Mouse (Mus musculus): ENCODE results near the gene Sp2. TPM values are rescaled to one million over a fixed set of nuclear protein-coding genes. Genes with fewer than 3 reads are reported as not detected.

Gene Sp2
- total and polyA plus RNA-seq, 3 experiments, result 1.1 to 21.0 (median 2.8) TPM

DNA sequence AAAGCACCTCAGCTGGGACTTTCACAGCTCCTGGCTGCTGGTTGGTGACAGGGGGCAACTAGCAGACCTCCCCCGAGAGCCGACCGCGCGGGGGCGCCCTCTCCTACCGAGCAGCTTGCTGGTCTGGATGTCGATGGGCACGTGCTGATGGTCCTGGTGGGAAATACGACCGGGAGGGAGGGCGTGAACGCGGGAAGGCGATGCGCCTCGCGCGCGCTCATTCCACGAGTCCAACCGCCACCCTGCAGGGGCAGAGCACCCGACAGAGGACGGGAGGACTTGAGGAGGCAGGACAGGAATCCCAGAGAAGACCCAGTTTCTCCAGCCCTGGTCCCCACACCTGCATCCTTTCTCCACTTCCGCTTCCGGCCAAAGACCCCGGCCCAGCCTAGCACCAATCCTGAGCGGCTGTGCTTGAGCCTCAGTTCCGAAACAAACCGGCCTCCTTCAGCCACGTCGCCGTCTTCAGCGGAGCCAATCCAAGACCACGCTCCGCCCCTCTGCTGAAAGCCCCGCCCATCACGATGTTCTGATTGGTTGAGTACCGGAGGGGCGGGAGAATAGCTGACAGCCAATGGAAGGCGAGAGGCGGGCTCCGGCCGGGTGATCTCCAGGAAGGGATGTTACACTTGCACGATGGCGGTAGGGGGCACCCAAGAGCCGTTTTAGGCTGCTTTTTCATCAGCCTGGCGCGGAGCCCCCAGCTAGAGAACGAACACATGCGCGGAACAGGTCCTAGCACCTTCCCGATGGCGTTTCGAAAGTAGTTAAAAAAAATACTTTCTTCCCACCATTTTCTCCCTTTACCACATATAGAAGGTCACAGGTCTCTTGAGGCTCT is 66.5 kb downstream of the Sp2 start, which contains the start of gene Cdk5rap3 (continued):
- TF ChIP-seq RCOR1 (conservative IDR thresholded peaks at IDR 0.05; ENCODE audit: low read depth, low read length), result no peak
- TF ChIP-seq RAD21 (IDR thresholded peaks at IDR 0.05; ENCODE audit: low read depth, low read length), result peak; percentile 99
- TF ChIP-seq NELFE (IDR thresholded peaks at IDR 0.05; ENCODE audit: low read depth, low read length), result peak; percentile 88
- TF ChIP-seq USF1 (IDR thresholded peaks at IDR 0.05; ENCODE audit: low read depth, low read length), result peak; percentile 25; the same call in 1 of the 2 replicates
- peak; percentile 46 to 99 for TF ChIP-seq CTCF (conservative IDR thresholded peaks at IDR 0.05 in 1 of 2, IDR thresholded peaks at IDR 0.05 in 1 of 2; ENCODE audit: low read depth in 2 of 2, low read length in 2 of 2)
- no peak for TF ChIP-seq JUN (IDR thresholded peaks at IDR 0.05; ENCODE audit: insufficient read depth, low read depth, low read length)
- TF ChIP-seq BHLHE40 (IDR thresholded peaks at IDR 0.05; ENCODE audit: low read depth, low read length), result peak; percentile 98
- peak; percentile 97 for TF ChIP-seq MAX (IDR thresholded peaks at IDR 0.05; ENCODE audit: low read length)
- no peak for TF ChIP-seq EP300 (IDR thresholded peaks at IDR 0.05; ENCODE audit: low read length)
- TF ChIP-seq CHD1 (IDR thresholded peaks at IDR 0.05; ENCODE audit: low read depth, low read length), result no peak
- peak; percentile 85 for TF ChIP-seq MEF2A (IDR thresholded peaks at IDR 0.05; ENCODE audit: borderline replicate concordance, low read depth, low read length)
- no peak for TF ChIP-seq PAX5 (IDR thresholded peaks at IDR 0.05; ENCODE audit: low read length)
- peak; percentile 81 for TF ChIP-seq NRF1 (IDR thresholded peaks at IDR 0.05; ENCODE audit: low read depth, low read length)

GRCm38 (mm10) chr11:96912682-96913081 is 70.1 kb downstream of the Sp2 start:
- no peaks in the 10 kb centered on the region for H3K27me3 ChIP-seq (replicated peaks)
- dilution Hi-C loops (cut with MboI; ENCODE audit: extremely low pct_ligation_motif_present, extremely low pct_unique_long_range_greater_than_20kb, low sequenced_read_pairs), result no loop called here
- no peak overlapping the region for H3K9ac ChIP-seq (ENCODE audit: insufficient read depth, low read depth)
- DNase-seq (ENCODE audit: extremely low read depth), result peak; percentile 21
- 0 out of 2 replicates have a peak, but pooled peaks cover 8% of the 10 kb centered on the region for H3K79me2 ChIP-seq (replicated peaks; ENCODE audit: control insufficient read depth, extremely low read depth, insufficient read depth, poor library complexity, severe bottlenecking)
- TF ChIP-seq BHLHE40 (IDR thresholded peaks at IDR 0.05; ENCODE audit: low read depth, low read length) (peak; percentile 42; the same call in 1 of the 2 replicates), MAX (IDR thresholded peaks at IDR 0.05; ENCODE audit: low read length) (0 out of 2 replicates have a peak, but pooled peaks have one; percentile 23), KAT2A (IDR thresholded peaks at IDR 0.05; ENCODE audit: insufficient replicate concordance, low read length) (no peak)
- no peak overlapping the region for H3K4me2 ChIP-seq (ENCODE audit: insufficient read depth, low read depth, poor library complexity, severe bottlenecking)
- H3K27ac ChIP-seq (ENCODE audit: insufficient read depth, low read depth), result no peak overlapping the region
- H3K9me3 ChIP-seq (replicated peaks; ENCODE audit: low read length), result no peaks in the 10 kb centered on the region
- peaks cover 3 to 24% of the 10 kb centered on the region in 2 experiments; a peak in 3 of 4 replicates for H3K4me1 ChIP-seq (ENCODE audit: control insufficient read depth in 1 of 2, insufficient read depth in 2 of 2)
- H3K36me3 ChIP-seq (replicated peaks in 1 of 2; ENCODE audit: control insufficient read depth in 1 of 2, insufficient read depth in 1 of 2, low read length in 1 of 2), result peaks cover 49 to 68% of the 10 kb centered on the region in 2 experiments
- in situ Hi-C loops (cut with MboI; ENCODE audit: low pct_ligation_motif_present, low pct_unique_long_range_greater_than_20kb, low sequenced_read_pairs), result loop anchor here (5.0 kb wide), 1 partner anchor 40 kb away; no protein-coding TSS in a partner anchor
- no peak overlapping the region for H3K4me3 ChIP-seq (replicated peaks in 1 of 3; ENCODE audit: low read depth in 2 of 3, low read length in 2 of 3, poor library complexity in 1 of 3)

GRCm38 (mm10) chr11:96910003-96910402 is 72.8 kb downstream of the Sp2 start:
- no peak overlapping the region for H3K27ac ChIP-seq (ENCODE audit: insufficient read depth, low read depth)
- peaks cover 64 to 94% of the 10 kb centered on the region in 2 experiments for H3K36me3 ChIP-seq (replicated peaks in 1 of 2; ENCODE audit: control insufficient read depth in 1 of 2, insufficient read depth in 1 of 2, low read length in 1 of 2)
- peaks cover 0 to 16% of the 10 kb centered on the region in 2 experiments; a peak in 3 of 4 replicates for H3K4me1 ChIP-seq (ENCODE audit: control insufficient read depth in 1 of 2, insufficient read depth in 2 of 2)
- H3K4me3 ChIP-seq (replicated peaks in 1 of 3; ENCODE audit: low read depth in 2 of 3, low read length in 2 of 3, poor library complexity in 1 of 3), result no peak overlapping the region
- in situ Hi-C loops (cut with MboI; ENCODE audit: low pct_ligation_motif_present, low pct_unique_long_range_greater_than_20kb, low sequenced_read_pairs) (loop anchor here (5.0 kb wide), 1 partner anchor 38 kb away; no protein-coding TSS in a partner anchor), dilution Hi-C loops (cut with MboI; ENCODE audit: extremely low pct_ligation_motif_present, extremely low pct_unique_long_range_greater_than_20kb, low sequenced_read_pairs) (no loop called here)
- no peak overlapping the region for H3K9ac ChIP-seq (ENCODE audit: insufficient read depth, low read depth)
- TF ChIP-seq RAD21 (IDR thresholded peaks at IDR 0.05; ENCODE audit: low read depth, low read length) (peak; percentile 97), MYC (IDR thresholded peaks at IDR 0.05; ENCODE audit: low read depth, low read length) (no peak), POLR2A (IDR thresholded peaks at IDR 0.05; ENCODE audit: low read depth, low read length) (0 out of 2 replicates have a peak, but pooled peaks have one; percentile 19), GABPA (IDR thresholded peaks at IDR 0.05; ENCODE audit: insufficient replicate concordance, low read depth, low read length) (no peak), ELF1 (IDR thresholded peaks at IDR 0.05; ENCODE audit: low read depth, low read length) (no peak), TCF12 (IDR thresholded peaks at IDR 0.05; ENCODE audit: low read depth, low read length) (no peak), KAT2A (IDR thresholded peaks at IDR 0.05; ENCODE audit: insufficient replicate concordance, low read length) (no peak), SIN3A (IDR thresholded peaks at IDR 0.05; ENCODE audit: low read length) (peak; percentile 44; the same call in 1 of the 2 replicates), CTCF (conservative IDR thresholded peaks at IDR 0.05 in 1 of 2, IDR thresholded peaks at IDR 0.05 in 1 of 2; ENCODE audit: low read depth in 2 of 2, low read length in 2 of 2) (peak; percentile 60 to 98), MAZ (IDR thresholded peaks at IDR 0.05; ENCODE audit: low read depth, low read length) (peak; percentile 33; the same call in 1 of the 2 replicates), ZC3H11A (IDR thresholded peaks at IDR 0.05; ENCODE audit: low read depth, low read length) (peak; percentile 60), RCOR1 (conservative IDR thresholded peaks at IDR 0.05; ENCODE audit: low read depth, low read length) (no peak), MEF2A (IDR thresholded peaks at IDR 0.05; ENCODE audit: borderline replicate concordance, low read depth, low read length) (no peak; the same call in 1 of the 2 replicates), SMC3 (IDR thresholded peaks at IDR 0.05; ENCODE audit: low read depth, low read length) (peak; percentile 96), HCFC1 (IDR thresholded peaks at IDR 0.05; ENCODE audit: low read depth, low read length) (no peak), CHD1 (IDR thresholded peaks at IDR 0.05; ENCODE audit: low read depth, low read length) (no peak)
- no peaks in the 10 kb centered on the region for H3K79me2 ChIP-seq (replicated peaks; ENCODE audit: control insufficient read depth, extremely low read depth, insufficient read depth, poor library complexity, severe bottlenecking)
- H3K27me3 ChIP-seq (replicated peaks), result no peaks in the 10 kb centered on the region
- no peak overlapping the region for H3K4me2 ChIP-seq (ENCODE audit: insufficient read depth, low read depth, poor library complexity, severe bottlenecking)
- DNase-seq (ENCODE audit: extremely low read depth), result peak; percentile 87
- no peaks in the 10 kb centered on the region for H3K9me3 ChIP-seq (replicated peaks; ENCODE audit: low read length)

Measured in CH12.LX (cell line).